Mouse (Mus musculus): ENCODE measurements around the gene Lrrc15.

Lrrc15 gene

DNA sequence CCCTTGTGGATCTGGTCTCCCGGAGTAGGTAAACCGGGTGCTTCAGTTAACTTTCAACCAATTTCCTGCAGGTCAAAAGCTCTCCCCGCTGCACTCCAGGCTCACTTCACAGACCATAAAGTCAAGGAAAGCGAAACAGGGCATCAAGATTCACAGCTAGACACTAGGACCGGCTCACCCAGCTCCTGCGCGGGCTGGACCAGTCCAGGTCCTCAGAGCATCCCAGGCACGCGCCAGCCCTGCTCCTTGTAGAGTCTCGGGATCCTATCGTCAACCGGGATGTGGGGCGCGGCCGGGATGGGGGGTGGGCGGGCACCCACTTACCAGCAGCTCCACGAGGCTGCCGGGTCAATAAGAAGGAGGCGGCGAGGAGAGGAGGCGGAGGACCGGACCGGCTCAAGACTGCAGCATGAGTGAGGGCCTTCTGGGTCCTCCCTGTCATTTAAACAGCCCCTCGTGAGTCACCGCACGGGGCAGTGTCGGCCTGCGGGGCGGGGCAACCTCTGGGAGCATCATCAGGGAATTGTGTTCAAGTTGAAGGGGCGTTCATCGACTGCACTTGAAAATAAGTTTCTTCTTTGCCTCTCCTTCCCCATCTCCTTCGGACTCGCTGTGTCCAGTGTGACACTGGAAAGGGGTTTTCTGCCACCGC is at the start of gene Lrrc15:
Gene Lrrc15 (minus strand): TSS at position 413 of the 652 bp plus-strand sequence.
- no peak for ATAC-seq (ENCODE audit: low TSS enrichment)

DNA sequence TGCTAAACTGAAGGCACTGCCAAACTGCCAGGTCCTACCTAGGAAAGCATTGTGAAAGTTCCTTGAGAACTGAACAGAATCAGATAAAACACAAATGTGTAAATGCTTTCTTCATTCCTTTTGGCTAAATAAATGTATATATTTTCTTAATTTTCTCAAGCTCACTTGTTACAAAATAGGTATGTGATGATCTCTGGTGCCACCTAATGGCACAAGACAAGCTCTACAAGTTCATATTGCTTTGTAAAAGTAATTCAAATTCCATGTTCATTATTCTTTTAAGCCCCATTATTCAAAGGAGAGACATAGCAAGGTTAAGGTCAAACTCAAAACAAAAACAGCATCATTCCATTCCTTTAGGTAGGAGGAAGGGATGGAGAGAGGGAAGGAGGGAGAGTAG is 31.2 kb upstream of the Lrrc15 start:
- ATAC-seq (ENCODE audit: low TSS enrichment), result no peak

DNA sequence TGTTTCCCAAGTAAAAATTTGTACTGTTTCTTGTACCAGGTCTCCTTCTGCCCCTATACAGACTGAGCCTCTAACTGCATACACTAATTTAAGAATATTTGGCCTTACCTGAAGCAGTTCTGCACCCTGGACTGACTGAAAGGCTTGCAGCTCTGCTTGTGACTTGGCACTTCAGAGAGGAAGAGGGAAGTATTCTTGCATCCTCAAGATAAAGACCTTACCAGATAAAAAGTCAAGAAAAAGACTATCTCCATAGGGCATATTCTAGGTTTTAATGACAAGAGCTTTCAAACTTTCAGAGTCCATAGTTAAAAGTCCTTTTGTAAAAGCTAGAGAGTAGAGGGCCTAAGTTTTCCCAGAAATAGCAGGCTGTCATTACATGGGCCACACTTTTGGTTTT is 27.6 kb upstream of the Lrrc15 start, which contains the start of gene Gp5:
Gene Gp5 (minus strand): TSS at position 133 of the 400 bp plus-strand sequence.
- ATAC-seq (ENCODE audit: low TSS enrichment), result no peak

DNA sequence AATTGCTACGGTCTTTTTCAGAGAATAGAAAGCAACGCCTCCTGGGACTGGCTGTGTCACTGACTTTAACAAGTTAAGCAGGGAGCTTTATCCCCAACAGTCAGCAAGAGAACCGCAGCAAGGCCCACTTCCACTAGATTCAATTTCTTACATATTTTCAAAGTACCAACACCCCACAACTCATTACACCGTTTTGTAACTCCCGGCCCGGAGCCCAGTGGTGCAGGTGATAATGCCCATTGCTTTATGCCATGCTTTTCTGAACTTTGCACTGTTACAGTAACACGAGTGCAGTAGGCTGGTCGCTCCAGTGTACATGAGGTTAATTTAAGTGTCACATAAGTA is 27.1 kb upstream of the Lrrc15 start:
- no peak for ATAC-seq (ENCODE audit: low TSS enrichment)

DNA sequence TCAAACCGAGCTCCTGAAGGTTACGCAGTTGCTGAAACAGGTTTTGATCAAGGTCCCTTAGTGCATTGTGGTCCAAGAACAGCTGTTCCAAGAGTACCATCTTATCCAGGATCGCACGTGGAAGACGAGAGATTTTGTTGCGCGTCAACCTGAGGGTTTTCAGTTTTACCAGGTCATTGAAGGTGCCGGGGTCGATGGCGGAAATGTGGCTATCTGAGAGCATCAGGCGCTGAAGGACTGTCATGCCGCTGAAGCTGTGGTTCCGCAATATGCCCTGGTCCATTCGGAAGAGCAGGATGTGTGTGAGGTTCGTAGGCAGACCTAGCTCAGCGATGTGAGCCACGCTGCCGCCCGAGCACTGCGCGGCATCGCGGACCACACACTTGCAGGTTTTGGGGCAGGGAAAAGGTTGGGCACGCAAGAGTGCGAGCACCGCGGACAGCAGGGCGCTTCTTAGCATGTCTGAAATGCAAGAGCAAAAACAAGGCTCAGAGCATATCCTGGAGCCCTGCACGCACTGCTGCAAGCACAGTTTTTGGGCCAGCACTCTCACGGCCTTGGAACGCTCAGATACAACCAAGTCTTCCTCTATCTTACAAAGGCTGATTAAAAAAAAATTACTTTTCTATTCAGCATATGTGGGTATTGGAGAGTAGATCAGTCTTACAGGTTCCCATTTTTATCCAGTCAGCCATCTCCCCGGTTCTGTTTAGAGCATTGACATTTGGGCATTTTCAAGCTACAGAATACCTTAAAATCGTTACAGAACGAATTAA is 26.5 kb upstream of the Lrrc15 start:
- peak; percentile 49 for ATAC-seq (ENCODE audit: low TSS enrichment)

DNA sequence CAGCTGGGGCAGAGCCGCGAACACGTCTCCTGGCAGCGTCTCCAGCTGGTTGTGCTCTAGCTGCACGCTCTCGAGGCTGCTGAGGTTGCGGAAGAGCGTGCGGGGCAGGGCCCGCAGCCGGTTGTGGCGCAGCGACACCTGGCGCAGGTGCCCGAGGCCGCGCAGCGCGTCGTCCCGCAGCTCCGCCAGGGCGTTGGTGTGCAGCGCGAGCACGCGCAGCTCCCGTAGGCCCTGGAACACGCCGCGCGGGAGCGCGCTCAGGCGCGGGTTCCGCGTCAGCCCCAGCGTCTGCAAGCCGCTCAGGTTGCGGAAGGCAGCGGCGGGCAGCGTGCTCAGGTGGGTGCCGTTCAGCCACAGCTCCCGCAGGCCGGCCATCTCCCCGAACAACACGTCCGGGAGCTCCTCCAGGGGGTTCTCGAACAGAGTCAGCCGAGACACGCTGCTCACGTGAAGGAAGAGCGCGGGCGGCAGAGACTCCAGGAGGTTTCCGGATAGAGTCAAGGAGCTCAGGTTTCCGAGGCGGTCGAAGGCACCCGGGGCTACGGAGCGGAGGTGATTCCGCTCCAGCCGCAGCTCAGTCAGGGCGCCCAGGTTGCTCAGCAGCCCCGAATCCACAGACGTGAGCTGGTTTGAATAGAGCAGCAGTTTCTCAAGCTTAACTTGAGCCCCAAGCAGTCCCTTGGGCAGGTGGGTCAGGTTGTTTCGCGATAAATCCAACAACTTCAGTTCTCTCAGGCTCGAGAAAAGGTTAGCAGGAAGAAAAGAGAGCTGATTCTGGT is 25.7 kb upstream of the Lrrc15 start:
- ATAC-seq (ENCODE audit: low TSS enrichment), result peak; percentile 76

DNA sequence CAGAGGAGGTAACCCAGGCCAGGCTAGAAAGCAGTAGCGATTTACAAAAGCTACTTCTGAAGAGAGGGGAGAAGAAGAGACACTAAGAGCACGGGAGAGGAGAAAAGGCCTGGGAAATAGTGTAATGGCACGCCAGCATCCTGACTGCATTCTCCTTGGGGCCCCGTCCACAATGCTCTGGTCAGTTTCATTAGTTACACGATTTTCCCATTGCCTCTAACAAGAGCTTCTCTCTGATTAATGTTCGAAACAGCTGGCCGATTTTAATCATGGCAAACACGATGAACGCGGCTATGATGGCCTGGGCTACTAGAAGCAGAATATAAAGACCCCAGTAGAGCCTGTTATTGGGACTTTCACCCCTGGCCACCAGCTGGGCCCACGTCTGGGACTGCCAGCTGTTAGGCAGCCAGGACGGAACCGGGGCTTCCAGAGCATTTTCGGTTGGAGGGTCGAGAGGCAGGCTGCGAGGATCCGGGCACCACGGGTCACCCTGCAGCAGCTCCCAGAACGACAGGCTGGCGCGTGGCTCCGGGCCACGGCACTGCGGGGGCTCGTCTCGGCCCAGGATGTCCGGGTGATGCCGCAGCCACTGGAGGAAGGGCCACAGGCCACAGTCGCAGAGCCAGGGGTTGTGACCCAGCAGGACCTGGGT is 25.0 kb upstream of the Lrrc15 start:
- peak; percentile 5; the same call in 1 of the 2 replicates for ATAC-seq (ENCODE audit: low TSS enrichment)

DNA sequence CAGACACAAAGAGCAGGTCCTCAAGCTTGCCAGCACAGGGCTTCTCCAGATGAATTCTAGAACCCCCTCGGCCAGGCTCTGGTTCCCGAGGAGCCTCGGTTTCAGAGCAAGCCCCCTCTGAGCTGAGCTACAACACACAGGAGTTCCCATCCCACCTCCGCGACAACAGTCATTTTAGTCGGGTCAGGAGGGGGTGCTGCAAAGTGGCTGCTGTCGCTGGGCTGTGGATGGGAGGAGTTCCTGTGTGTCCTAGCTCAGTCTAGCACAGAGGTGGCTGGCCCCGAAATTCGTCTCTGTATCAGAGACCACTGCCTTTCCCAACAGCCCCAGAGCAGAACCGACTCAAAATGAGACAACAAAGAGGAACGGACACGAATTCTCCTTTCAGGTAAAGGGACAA is 24.2 kb upstream of the Lrrc15 start:
- ATAC-seq (ENCODE audit: low TSS enrichment), result no peak

DNA sequence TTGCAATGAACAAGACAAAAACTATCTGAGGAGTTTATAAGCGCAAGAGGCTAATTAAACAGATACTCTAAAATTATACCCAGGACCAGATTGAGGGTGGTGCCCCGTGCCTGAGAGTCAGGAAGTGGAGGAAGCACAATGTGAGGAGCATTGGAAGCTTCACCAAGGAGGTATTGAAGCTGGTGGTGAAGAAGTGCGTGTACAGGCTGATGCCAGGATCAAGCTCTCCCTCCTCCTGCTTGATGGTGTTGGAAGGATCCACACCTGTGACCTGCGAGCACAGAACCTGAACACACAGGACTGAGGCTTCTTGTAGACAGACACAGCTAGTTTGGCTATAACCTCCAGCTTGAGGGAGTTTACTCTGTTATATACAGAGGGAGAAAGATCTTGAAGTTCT is 23.0 kb upstream of the Lrrc15 start:
- no peak for ATAC-seq (ENCODE audit: low TSS enrichment)

DNA sequence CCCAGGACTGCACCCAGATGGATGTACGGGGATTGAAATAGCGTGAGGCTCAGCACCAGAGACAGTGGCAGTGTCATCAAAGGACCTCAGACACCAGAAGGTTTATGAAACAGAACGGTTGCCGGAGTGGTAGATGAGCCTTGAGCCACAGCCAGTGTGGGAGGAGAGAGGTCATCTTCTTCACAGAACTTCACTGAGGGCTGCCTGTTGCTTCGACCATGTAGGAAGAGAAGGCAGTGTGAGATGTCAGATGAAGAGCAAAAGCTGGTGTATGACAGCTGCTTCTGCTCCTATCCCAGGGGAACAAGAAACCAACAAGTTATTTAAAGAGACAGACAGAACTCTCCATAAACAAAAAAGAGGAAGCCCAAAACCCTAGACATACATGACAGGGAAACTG is 21.2 kb upstream of the Lrrc15 start:
- ATAC-seq (ENCODE audit: low TSS enrichment), result no peak

DNA sequence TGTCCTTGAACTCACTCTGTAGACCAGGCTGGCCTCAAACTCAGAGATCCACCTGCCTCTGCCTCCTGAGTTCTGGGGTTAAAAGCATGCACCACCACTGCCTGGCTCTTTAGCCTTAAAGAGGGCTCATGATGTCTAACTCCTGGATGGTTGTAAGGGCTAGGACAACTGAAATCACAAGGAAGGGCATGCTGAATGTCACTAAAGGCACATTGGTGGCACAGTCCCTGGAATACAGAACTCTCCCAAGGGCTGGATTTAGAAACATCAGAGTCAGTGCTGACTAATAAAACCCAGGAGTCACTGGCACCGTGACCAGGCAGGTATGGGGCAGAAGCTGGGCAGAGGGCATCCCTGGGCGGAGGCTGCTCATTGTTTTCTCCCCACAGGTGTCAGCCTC is 20.4 kb upstream of the Lrrc15 start:
- ATAC-seq (ENCODE audit: low TSS enrichment), result no peak

DNA sequence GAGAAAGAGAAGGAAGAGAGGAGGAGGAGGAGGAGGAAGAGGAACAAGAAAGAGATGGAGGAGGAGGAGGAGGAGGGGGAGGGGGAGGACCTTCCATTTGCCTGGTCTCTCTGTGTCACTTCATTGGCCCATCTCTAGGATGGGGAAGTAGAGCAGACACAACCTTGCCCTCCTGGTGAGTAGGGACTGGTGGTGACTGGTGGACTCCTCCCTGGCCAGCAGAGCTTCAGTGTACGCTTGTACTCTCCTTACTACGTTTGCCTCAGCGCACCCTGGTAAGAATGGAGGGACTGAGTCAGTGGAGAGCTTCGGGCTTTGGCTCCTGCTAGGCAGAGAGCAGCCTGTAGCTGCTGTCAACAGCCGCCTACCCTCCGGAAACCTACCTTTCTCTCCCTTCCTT is 19.6 kb upstream of the Lrrc15 start:
- no peak for ATAC-seq (ENCODE audit: low TSS enrichment)

DNA sequence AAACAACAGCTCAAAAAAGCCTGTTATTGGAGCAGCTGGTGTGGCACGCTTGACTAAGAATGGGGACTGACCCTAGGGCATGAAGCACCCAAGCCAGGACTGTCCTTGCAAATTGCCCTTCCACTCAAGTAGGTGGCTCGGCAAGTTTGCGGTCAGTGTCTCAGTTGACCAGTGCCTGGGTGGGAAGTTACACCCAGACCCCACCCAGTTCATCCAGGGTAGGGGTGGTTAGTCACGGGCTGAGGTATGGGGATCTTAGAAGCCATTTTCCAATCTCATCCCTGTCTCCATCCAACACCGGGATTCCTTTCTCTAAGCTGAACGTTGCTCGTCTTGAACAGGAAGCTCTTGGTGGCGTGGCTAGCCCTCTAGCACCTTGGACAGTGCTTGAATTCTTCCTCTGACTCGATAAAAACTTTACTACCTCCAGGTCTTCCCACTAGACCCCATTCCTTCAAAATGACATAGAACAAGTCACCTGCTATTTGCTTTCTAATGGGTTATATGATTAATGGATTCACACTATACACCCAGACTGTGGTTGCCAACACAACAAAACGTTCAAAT is 16.7 kb upstream of the Lrrc15 start:
- ATAC-seq (ENCODE audit: low TSS enrichment), result no peak

DNA sequence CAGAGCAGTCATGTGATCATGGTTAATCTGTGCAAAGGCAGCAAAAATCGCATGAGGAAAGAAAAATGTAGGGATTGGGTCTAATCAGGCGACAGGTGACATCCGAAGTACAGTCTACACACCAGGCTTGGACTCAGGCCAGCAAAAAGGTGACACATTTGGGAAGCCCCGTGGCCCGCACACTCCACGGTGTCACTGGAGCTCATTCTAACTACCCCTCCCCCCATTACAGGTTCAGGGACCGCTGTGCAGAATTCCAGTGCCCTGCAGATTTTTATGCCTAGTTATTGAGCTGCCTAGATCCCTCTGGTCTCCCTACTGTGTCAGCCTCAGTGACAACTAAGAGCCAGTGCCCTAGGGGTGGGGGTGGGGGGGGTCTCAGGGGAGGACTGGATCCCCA is 14.4 kb upstream of the Lrrc15 start:
- no peak for ATAC-seq (ENCODE audit: low TSS enrichment)

DNA sequence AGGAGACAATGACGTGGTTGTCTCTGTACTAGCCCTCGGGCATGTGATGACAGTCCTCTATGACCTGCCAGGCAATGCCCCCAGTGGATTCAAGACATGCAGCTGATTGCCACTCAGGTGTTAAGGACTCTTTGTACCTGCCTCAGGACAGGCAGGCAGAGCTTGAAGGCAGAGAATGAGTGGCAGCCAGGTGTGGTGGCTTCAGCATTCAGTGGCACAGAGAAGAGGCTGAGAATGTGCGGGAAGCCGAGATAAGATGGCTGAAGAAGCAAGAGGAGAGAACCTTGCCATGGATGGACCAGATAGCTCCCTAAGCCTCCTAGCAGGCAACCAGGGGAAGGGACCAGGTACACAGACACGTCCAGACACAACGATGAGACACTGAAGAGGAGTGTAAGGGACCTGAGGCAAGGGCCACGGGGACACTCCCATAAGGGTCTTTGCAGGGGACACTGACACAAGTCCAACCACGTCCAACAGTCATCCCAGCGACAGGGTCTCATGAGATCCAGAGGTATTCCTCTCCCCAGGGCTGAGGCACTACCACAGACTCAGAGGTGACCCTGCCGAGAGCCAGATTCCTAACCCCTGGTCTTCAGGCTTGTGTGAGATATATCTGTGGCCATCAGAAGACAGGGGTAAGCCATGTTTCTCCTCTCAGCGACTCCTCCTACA is 13.7 kb upstream of the Lrrc15 start:
- ATAC-seq (ENCODE audit: low TSS enrichment), result no peak

DNA sequence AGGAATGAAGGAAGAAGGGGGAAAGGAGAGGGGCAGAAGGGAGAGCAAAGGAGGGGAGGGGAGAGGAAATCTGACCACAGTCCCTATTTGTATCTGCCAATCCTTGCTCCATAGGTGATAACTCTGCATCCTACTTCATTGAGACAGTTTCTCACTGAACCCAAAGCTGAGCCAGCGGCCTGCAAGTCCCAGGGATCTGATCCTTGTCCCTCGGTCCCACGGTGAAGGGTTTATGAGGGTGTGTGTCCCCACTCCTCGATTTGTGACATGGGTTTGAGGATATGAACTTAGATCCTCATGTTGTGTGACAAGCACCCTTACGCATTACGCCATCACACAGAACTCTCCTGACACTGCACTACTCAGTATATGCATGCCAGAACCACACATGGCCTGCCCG is 12.1 kb upstream of the Lrrc15 start:
- no peak for ATAC-seq (ENCODE audit: low TSS enrichment)

DNA sequence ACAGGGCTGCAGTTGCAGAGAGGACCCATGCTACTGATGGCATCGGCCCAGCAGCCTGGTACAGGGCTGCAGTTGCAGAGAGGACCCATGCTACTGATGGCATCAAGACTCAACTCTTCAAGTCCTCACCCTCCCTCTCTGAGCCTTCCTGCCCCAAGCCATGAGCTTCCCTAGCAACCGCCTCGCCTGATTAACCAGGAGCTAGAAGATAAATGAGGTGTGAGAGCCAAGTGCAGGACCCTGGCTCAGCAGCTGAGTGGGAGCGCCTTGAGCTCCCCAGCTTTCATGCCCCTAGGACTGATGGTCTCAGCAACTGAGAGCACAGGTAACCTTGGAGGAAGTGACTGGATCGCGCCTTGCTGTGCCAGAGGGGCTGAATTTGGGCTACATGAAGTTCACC is 7.4 kb upstream of the Lrrc15 start:
- ATAC-seq (ENCODE audit: low TSS enrichment), result no peak

DNA sequence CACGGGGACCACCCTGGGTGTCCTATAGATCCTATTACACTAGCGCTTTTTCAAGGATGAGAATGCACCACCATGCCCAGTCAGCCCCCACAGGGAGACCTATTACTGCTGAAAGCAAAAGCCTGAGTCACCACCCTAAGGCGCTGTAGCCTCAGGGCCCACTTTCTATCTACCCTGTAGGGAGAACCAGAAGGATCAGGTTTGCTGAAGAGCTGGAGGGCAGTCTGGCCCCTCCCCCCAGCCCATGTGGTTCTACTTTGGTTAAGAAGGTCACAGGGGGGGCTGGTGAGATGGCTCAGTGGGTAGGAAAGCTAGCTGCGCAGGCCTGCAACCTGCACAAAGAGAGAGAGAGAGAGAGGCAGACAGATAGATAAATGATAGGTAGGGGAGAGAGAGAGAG is 2.6 kb upstream of the Lrrc15 start:
- no peak for ATAC-seq (ENCODE audit: low TSS enrichment)

DNA sequence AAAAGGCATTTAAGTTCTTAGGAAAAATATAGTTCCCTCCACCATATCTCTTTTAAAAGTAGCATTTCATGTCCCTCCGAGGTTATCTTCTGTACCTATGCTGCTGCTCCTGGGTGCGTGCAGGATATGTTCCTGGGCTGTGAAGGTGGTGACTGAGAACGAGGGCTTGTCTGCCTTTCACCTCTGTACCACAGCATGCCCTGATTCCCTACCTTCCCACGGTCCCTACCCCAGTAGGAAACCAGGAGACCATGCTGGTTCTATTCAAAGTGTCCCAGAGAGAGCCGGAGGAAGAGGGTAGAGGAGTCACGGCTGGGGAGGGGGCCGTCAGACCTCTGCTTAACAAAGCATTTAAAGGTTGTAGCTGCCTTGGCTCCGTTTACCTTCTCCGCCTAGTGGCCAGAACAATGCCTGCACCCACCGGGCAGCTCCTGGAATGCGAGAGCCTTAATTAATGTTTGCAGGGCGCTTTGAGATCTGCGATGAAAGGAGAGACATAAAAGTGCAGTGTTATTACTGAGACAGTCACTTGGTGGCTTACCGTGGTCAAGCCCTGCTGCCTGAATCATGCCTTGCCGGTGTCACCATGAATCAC is 784 bp upstream of the Lrrc15 start:
- ATAC-seq (ENCODE audit: low TSS enrichment), result 0 out of 2 replicates have a peak, but pooled peaks have one; percentile 66

DNA sequence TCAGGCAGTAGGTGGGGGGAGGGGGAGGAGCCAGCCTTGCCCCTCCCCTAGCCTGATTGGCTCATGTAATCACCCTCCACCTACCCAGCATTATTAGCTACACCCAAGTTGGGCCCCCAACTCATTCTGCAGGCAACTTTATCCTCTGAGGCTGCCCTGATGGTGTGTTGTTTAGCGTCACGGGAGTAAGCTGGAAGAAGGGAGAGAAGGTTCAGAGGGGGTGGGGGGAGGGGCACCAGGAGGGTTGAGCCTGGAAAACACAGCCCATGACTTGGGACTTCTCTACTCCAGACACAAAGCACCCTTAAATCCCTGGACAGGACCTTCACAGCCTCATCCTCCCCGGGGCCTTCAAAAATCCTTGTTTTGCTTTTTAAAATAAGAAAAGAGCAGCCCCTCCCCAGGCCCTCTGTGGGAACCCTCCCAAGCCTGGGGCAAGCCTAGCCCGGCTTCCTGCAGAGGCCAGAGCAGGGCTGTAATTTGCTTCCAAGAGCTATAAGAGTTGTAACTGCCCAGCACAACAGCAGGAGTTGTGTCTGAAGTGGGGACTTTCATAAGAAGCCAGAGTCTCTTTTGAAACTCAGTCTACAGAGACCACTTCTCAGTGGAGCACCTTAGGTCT is 2.3 kb downstream of the Lrrc15 start:
- no peak for ATAC-seq (ENCODE audit: low TSS enrichment)

DNA sequence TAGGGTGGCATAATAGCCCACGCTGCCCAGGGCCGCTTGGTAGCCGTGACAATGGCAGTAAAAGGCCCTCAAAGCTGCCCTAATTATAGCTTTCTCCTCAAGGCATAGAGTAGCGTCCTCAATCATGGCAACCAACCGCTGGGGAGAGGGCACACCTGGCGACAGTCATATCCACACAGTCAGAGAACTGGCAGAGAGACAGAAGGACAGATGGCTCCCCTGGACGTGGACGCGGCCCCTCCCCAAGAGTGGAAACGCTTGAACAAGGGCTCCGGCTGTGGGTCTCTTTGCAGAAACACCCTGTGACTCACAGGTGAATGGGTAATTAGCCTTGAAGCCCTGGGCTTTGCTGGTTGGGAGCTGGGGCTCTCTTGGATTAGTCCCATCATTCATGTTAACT is 4.7 kb downstream of the Lrrc15 start:
- ATAC-seq (ENCODE audit: low TSS enrichment), result no peak

All from frontal cortex, adult (tissue).